Mouse (Mus musculus): ENCODE measurements around the gene Cactin.

The Cactin gene

DNA sequence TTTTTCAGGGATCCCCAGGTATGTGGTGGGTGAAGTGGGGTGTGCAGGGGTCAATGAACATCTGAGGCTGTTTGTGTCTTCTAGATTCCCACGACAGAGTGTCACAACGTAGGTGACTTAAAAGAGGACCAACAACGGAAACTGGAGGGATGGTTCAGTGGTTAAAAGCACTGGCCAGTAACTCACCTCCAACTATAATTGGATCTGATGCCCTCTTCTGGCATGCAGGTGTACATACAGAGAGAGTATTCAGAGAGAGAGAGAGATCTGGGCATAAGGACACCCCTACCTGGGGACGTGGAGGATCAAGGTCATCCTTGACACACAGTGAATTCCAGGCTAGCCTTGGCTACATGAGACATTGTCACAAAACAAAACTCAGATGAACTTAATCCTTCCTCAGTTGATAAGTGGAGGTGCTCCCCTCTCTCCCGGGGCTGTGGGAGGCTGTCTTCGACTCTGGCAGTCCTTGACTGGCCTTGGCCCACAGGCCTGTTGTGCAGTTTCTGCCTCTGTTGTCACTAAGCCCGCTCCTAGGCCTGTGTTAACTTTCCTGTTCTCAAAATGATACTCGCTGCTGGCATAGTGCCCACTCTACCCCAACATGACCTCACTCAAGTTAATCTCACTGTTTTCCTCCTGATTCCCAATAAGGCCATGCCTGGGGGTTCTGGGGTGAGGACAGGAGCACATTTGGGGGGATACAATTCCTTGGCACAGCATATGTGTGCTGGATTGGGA is 23.7 kb downstream of the Cactin start:
- no peak for DNase-seq

DNA sequence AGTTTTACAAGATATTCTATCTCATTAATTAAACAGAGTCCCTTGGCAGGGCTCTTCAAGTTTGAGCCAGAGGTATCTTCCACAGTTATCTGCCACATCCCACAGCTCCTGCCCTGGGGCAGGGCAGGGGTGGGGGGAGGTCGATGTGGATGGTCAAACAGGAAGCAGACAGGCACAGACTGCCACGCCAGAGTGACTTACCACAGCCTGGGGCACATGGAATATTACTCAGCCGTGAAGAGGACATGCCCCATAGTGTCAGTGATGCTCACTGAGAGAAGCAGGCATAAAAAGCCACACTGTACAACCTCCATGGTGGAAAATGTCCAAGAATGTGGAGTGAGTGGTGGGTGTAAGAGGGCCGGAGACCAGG is 24.2 kb downstream of the Cactin start:
- DNase-seq = no peak

DNA sequence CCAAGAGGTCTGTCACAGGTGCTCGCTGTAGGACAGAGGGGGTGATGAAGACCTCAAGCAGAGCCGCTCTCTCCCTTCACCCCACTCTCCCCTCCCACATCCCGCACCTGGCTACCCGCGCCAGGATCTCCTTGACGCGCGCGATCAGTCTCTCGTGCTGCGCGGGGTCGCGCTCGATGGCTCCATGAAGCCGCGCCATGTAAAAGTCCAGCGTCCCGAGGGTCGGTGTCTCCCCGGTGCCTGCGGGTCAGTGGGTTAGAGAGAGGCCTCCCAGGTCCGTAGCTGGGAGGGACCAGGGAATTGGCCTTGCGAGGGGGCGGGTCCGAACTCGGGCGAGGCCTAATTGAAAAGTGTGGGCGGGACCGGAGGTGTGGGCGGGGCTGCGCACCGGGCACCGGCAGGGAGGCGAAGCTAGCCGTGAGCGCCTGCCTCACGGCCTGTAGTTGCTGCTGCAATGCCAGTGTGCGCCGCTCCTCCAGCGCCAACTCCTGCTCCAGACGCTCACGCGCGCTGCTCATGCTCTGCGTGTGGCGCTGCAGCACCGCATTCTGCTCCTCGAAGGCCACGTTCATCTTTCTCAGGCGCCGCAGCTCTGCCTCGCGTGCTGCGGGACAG is 25.7 kb downstream of the Cactin start:
- peak; percentile 91 for DNase-seq

DNA sequence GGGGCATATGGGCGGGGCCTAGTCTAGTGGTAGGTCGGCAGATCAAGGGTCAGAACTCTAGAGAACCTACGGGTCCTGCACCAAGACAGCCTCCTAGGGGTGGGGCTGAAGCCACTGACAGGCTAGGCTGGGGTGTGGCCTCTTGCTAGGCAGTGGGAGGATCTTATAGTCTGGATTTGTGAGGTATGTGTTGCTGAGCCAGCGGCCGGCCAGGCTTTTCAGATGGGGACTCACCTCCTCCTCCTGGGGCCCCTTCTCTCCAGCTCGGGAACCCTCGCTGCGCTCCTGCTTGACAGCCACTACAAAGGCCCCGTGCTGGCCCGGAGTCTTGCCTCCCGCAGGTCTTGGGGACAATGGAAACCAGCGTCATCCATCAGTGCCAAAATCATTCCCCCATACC is 28.2 kb downstream of the Cactin start:
- DNase-seq = peak; percentile 86

DNA sequence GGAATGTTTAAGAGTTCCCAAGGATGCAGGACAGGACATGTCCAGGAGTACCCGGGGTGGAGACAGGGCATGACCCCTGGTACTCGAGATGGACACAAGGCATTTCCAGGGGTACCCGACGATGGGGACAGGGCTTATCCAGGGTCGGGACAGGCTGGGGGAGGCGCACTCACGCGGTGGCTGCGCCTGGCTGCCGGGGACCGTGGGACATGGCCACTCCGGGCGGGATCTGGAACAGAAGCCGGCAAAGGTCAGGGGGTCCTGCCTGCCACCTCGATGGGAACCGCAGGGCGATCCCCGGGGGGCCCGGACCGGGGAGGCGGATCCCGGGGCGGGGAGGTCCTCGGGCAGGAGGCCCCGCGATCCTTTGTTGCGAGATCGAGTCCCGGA is 29.1 kb downstream of the Cactin start:
- no peak for DNase-seq

DNA sequence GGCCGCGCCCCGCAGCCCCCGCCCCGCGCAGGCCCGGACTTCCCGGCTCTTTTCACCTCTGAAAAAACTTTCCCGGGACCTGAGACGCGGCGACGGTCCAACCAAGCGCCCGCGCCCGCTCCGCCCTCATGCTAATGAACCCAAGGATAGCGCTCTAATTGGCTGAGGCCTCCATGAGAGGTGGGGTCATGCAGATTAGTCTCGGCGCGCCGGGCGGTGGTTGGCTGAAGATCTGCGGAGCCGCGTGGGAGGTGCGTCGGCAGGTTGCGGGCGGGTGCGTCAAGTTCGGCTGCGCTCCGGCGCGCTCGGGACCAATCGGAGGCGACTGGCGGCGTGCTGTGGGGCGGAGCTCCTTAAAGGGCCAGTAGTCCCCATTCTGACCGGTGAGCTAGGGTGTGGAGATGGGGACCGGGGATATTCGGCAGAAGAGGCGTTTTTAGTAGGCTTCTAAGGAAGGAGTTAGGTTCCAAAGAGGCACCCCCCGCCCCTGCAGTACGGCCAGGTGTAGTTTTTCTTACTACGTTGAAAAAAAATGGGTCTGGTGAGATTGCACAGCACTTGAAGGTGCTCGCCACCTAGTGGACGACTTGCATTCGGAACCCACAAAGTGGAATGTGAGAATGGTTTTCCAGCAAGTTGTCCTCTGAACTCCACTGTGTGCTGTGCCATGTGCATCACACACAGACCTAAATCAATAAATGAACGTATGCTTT is 29.6 kb downstream of the Cactin start, which contains the start of gene Hmg20b:
Gene Hmg20b (minus strand): TSS at position 130 of the 713 bp plus-strand sequence.
- DNase-seq = peak; percentile 99

DNA sequence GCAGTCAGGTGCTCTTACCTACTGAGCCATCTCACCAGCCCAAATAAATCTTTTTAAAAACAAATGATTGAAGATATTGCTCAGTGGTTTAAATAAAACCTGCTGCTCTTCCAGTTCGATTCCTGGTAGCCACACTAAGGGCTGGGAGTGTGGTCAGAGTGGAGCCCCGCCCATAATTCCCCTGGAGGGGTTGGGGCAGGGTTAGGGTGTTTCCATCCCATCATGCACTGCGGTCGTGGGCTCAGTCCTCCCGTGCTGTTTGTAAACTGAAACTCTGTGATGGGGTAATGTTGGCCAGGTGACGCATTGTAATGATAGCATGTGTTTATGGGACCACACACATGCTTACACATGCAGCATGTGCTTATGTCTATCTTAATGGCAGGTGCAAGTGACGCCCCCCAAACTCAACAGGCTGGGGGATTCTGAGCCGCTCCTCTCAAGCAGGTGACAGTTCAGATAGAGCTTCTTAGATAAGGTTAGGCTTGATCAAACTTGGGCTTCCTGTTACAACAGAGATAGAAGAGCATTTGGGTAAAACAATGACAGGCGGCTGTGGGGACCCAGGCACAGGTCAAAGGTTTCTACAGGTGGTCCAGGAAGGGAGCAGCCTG is 30.9 kb downstream of the Cactin start:
- peak; percentile 92 for DNase-seq

DNA sequence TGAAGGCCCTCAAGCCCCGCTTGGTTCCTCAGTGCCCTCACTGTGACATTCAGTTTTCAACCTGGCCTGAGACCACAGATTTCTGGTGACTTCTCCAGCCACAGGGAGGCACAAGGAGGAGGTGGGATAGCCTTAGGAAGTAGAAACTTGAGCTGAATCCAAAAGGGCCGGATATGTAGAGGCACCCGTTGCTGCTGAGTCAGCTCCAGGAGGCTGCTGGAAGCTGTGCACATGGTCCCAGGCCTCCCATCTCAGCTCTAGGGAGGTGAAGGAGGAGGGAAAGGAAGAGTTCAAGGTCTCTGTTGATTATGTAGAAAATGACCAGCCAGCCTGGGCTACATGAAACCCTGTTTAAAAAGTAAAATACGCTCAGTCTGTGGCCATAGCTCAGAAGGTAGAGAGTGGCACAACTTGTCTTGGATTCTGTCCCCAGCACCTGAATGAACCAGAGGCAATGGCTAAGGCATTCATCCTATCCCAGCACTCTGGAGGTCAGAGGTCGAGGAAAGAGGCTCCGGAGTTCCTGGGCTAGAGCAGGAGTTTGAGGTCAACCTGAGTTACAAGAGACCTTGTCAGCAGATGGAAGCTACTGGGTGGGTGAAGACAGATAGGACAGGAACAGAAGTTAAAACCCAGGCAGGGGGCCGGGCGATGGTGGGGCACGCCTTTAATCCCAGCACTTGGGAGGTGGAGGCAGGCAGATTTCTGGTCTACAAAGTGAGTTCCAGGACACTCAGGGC is 34.0 kb downstream of the Cactin start:
- no peak for DNase-seq

DNA sequence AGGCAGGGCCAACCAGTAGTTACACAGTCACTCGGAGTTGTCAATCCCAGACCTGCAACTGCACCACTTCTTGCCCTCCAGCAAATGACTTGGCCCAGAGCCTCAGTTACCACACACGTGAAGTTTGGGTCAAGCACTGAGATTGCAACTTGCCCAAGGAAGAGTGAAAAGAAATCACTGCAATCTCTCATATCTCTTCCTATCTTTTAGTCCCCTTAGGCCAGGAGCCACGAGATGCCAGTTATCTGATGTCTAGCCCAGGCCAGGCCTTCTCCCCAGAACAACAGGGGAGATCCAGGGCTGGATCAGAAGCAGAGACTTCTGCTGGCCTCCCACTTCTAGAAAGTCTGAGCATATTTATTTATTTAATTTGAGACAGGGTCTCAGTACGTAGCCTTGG is 34.6 kb downstream of the Cactin start:
- DNase-seq = no peak

DNA sequence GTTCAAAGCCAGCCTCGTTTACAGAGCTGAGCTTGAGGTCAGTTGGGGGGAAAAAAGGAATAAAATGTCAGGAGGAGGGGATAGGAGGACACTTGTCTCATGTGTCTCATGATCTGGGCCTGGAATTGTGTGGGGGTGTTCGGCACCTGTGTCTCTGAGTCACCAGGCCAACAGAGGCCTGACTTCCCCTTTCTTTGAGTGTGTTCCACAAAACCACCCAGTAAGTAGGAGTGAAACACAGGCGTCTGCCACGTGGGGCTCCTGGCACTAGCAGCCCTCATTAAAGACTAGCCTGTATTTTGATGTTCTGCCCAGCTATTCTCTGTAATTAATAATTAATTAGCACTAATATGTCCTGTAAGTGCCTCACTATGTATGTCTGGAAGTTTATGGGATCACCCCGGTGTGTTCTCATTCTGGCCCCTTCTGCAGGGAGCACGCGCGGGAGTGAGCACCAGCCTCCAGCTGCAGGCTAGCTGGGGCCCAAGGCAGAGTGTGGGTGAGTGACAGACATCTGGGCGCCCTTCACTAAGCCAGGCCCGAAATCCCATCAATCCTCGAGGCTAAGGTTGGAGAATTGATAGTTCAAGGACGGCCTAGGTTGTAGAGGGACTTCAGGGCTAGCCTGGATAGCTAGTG is 35.6 kb downstream of the Cactin start:
- no peak for DNase-seq

DNA sequence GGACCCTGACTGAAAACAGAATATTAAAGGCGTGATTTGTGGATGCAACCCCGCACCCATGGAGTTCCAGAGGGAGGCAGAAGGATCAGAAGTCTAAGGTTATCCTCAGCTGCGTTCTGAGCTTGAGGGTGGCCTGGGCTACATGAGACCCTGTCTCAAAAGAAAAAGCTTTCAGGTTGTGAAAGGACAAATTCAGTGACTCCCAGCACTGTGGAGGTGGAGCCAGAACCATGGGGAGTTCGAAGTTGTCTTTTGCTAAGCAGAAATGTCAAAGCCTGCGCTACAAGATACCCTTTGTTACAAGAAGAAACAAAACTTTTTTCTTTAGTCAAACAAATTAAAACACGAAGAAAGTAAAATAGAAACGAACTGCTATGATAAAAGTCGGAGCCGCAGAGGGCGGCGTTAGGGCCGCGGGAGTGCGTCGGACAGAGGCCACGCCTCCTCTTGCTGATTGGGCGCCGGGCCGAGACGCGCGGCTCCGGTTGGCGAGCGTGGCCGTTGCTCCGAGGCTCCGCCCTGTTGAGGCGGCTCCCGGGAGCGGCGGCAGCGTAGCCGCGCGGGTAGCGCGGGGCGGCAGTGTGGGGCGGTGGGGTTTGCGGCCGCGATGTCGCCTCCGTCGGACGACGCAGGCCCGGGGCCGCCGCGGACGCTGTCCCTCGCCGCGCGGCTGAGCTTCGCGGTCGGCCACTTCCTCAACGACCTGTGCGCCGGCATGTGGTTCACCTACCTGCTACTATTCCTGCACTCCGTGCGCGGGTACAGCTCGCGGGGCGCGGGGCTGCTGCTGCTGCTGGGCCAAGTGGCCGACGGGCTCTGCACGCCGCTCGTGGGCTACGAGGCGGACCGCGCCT is 36.3 kb downstream of the Cactin start, which contains the start of gene Mfsd12:
Gene Mfsd12 (plus strand): TSS at position 501 of the 854 bp plus-strand sequence.
- peak; percentile 96 for DNase-seq

DNA sequence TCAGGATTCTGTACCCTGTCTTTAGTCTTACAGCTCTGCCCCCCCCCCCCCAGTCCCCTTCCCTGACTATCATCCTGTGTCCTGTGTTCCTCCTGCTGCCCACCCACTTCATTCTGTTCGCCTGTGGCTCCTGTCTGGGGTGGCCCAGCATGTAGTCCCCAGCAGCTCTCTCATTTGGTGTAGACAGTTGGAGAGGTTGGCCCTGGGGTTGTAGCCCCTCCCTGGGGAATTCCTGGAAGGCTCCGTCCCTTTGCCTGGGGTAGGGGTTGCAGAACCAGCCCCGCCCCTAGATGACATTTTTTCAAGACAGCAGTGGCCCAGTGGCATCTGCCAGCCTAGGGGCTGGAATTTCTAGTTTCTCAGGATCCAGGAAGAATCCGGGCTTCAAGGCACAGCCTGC is 37.3 kb downstream of the Cactin start:
- DNase-seq = no peak

DNA sequence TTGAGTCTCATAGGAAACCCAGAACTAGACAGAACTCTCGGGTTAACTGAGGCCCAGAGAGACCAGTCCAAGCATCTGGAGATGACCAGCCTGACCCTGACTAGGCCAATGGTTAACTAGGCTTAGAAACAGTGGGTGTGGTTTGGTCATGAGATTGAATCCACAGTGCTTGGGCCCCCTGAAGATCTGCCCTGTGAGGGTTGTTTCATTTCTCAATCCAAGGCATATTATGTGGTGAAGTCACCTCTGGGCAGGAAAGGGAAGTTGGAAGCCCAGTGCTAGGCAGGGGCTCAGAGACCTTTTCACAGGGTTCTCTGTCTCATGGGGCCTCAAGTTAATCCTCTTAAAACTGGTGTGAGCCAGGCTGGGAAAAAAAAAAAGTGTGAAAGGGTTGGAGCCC is 37.9 kb downstream of the Cactin start:
- no peak for DNase-seq

DNA sequence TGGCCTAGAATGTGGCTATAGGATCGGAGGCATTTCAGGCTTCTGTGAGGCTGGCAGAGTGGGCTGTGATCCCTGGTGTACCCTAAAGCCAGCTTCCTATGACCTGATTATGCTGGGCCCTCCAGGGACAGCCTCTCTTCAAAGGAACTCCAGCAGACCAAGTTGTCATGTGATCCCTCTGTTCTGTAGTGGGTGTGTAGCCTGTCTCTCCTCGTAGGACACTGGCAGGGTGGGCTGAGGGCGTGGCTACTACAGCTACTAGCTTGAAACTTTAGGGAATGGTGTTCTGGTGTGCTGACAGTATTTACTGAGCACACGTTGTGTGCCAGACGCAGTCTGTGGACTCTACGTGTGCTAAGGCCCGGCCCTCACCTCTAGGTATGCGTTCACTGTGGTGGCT is 39.8 kb downstream of the Cactin start:
- DNase-seq = no peak

DNA sequence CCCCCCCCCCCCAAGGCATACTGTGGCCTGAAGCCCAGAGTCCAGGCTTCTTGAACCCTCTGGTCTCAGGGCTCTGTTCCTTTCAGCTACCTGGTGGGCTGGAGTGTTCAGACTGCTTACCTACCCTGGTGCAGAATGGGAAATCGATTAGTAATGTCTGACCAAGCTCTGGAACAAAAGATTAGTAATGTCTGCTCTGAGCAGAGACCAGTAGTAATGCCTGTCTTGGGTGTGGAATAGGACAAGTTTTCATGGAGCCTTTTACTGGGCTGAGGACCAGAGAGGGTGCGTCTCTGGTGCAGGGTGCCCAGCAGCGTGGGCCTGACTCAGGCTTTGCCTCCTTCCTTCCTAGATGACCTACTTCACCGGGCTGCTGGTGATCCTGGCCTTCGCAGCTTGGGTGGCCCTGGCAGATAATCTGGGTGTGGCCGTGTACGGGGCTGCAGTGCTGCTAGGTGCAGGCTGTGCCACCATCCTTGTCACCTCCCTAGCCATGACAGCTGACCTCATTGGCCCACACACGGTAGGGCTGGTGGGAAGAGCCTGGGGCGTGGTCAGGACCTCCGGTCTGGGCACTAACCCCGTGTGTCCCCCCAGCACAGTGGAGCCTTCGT is 41.5 kb downstream of the Cactin start:
- peak; percentile 92 for DNase-seq

DNA sequence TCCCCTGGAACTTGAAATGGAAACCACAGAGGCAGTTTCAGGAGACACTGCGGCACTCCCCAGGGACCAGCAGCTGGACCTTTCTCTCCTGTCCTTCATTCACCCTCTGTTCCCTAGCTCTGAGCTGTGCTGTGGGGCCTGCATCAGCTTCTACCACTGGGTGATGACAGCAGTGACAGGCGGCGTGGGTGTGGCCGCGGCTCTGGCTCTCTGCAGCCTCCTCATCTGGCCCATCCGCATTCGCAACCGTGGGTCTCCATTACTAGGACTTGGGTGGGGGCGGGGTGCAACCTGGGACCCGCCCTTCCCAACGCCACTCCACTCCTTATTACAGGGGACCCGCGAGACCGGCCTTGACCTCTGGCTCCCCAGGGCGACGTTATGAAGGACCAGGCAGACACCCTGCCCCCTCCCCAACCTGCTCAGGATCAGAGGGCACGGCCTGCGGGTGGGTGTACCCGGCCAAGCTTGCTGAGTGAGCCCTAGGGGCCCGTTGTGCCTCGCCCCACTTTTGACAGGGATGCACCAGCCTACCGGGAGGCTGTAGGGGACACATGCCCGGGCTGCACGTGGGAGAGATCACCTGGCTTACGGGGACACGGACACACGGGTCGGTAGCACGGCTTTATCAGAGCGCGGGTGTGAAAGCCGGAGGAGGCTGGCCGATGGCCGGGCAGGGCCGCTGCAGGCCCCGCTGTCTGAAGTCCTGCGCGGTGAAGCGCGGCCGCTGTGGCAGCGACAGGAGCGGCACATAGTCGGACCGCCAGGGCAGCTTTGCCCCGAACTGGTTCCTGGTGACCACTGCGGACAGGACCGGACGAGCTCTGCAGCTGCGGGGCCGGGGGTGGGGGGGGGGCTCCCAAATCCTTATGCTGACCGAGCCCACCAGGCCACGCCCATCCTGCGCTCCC is 42.8 kb downstream of the Cactin start:
- peak; percentile 78 for DNase-seq

DNA sequence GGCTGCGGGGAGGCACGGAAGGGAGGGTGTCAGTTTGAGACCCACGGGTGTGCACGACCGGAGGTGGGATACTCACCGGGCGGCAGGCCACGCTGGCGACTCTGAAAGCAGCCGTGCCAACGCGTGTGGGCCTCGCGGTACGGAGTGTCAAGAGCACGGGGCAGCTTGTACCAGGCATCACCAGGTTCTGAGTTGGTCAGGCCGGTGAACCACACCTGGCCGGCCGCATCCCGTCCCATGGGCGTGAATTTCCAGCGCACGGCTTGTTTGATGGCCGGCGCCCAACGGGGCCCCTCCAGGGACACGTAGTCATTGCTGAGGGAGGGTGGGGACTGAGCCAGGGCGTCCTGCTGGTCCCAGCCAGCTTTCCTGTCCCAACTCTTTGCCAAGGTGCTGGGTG is 43.8 kb downstream of the Cactin start:
- DNase-seq = peak; percentile 59

DNA sequence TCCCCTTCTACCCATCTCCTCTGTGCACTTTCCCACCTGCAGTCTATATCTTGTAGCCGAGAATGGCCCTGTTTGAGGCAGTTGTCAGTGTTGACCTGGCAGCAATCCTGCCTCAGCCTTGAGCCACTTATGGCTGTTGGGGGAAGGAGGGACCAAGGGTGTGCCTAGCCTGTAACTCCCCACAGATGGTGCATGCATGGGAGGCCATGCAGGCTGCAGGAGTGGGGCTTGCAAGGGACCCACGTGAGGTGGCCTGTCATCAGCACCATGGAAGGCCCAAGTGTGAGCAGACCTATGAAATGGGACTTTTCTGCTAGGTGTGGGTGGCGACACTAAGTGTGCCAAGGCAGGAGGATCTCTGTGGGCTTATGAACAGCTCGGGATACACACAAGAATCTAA is 44.2 kb downstream of the Cactin start:
- DNase-seq = no peak

DNA sequence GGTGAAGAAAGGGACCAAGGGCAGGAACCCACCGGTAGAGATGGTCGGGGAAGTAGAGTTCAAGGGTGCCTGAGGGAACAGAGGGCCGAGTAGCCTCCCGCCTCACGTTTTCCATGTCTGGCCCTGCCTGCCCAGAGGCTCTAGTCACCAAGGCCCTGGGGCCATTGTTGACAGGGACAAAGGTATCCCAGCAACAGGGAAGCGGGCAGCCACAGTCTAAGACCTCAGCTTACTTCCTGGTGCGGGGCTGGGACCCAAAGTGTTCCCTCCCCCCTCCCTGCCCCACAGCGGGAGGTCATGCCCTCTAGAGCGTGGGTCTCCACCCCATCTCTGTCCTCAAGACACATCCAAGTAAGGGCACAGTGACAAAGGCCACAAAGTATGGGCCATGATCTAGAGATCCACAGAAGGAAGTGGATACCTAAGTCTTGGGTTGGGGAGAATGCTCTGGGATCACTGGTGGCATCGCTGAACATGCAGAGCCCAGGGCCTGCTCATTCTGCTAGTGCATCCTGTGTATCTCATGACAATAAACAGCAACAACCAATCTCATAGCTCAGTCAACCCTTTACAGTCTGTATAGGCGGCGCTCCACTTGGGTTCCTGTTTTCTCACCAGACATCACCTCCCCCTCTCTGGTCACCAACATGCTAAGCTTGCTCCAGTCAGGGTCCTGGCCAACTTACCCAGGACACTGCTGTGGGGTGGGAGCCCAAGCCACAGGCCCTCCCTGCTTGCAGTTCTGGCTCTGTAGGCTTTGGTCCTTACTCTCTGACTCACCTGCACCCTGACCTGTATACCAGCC is 45.0 kb downstream of the Cactin start, which contains the start of gene 4930404N11Rik:
Gene 4930404N11Rik (minus strand): TSS at position 145 of the 805 bp plus-strand sequence.
- DNase-seq = peak; percentile 48

Measured in liver (tissue).